Mouse (Mus musculus): ENCODE measurements around the gene Mfsd9.

GRCm38 (mm10) chr1:40790324-40791141 is at the start of gene Mfsd9:
- no peak for TF ChIP-seq GATA1 (IDR thresholded peaks at IDR 0.05; ENCODE audit: borderline replicate concordance, low read length)
- TF ChIP-seq FLI1 (IDR thresholded peaks at IDR 0.05; ENCODE audit: low read length), result no peak
